Mouse (Mus musculus) left cerebral cortex, postnatal 36 days (tissue): ENCODE measurements around the gene 4933415A04Rik. TPM values are rescaled to one million over a fixed set of nuclear protein-coding genes. Genes with fewer than 3 reads are reported as not detected.
A peak's percentile ranks its signal among the peaks of the same experiment; 100 is the strongest.

Experiments
- DNase-seq, 2 experiments: peaks; one replicate each; pipeline ENCODE4 v3.0.0; 2021 to 2022; ENCODE audit warnings: low spot score in 2 of 2, mixed read lengths in 1 of 2
- intact Hi-C: fragments of 180-260 bp; cut with DNase I; formaldehyde crosslinking; loops from one replicate; pipeline ENCODE4 v1.15.1; 2025
- total RNA-seq, 2 experiments: library from RNA; stranded (reverse); gene quantifications; 2 replicates each; pipeline ENCODE4 v1.2.3; 2021

4933415A04Rik gene
- total RNA-seq, 2 experiments from 2014 or later: 0.76 to 0.84 TPM

DNA sequence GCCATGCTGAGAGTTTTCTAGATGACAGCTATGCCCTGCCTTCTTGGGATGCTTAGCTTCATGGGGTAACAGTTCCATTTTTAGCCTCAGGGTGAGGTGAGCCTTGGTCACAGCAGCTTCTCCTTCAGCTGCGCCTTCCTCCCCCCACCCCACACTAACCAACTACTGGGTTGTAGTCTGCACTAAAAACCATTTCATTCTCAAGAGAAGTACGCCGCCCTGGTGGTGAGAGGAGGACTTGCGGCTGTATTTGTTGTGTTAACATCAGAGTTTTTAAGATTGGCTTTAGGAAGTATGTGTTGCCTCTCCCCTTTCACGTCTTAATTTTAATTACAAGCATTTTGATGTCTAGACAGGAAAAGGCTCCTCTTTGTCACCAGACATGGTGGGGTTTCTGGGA is 18.6 kb upstream of the 4933415A04Rik start:
- intact Hi-C loops: loop anchor here (5.0 kb wide), 1 partner anchor 76 kb away; no protein-coding TSS in a partner anchor
- no peak for DNase-seq

DNA sequence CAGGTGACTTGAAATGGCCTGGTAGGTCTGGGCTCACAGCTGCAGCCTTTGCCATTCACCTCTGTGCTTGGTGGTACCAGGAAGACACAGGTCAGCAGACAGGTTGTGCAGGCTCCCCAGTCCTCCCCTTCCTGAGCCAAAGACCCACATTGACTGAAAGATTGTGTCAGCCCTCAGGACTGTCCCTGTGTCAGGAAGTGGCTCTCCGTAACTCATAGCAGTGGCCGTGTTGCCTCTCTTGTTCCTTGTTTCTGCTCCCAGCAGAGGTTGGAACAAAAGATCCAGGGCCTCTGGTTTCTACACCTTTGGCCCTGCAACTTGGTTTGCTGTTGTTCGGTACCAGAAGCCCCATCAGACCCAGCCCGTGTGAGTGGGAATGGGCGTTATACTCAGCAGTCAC is 17.7 kb upstream of the 4933415A04Rik start:
- intact Hi-C loops: loop anchor here (5.0 kb wide), 1 partner anchor 77 kb away; no protein-coding TSS in a partner anchor
- DNase-seq: no peak

DNA sequence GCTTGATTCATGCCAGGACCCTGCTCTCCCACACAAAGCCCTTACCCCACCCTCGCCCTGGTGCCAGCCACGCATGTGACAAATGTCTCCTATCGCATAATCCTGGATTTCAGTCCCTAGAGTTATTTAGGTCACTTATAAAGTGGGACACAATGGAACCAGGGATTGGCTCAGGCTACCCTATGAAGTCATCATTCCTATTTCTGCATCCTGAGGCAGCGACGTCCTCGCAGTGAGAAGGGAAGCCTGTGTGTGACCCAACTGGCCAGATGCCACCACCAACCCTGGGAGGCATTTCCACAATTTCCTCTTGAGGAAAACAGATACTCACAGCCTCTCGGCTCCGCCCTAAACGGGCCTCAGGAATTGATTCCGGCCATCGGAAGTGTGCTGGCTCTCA is 17.2 kb upstream of the 4933415A04Rik start:
- peak; percentile 29 to 45 for DNase-seq
- intact Hi-C loops: loop anchor here (5.0 kb wide), 1 partner anchor 77 kb away; no protein-coding TSS in a partner anchor

GRCm38 (mm10) chr11:43575061-43575375 is 11.8 kb upstream of the 4933415A04Rik start:
- no peak for DNase-seq
- intact Hi-C loops: no loop called here

DNA sequence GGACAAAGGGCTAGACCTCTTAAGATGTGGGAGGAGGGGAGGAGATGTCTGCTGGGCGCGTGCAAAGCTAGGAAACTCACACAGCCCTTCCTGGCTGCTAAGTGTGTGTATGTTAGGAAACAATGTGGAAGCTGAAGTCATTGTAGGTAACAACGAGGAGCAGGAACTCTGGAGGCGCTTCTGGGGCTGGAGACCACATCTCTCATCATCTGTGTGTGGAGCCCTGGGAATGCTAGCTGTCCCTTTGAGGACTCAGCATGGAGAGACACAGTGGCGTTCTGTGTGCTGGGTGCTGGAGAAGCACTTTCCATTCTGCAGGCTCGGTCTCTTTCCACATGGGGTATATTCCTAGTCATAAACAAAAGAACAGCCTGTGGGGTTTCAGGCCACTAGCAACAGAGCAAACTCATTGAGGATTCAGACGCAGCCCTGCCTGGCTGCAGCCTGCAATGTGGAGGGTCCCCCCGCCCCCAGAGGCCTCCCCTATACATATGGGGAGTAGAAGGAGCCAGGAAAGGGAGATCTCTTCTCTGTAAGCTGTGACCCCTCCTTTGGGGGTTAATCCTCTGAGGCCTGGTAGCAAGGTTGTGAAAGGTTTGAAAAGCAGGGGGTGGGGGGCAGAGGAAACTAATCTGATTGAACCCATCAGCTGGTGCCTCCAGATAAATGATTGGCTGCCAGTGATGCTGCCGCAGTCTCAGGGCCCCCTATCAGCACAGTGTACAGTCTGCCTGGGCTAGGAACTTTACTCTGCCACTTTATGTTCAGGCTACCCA is 11.3 kb upstream of the 4933415A04Rik start:
- intact Hi-C loops: no loop called here
- no peak for DNase-seq

GRCm38 (mm10) chr11:43577713-43578478 is 8.9 kb upstream of the 4933415A04Rik start:
- DNase-seq: no peak
- intact Hi-C loops: no loop called here

DNA sequence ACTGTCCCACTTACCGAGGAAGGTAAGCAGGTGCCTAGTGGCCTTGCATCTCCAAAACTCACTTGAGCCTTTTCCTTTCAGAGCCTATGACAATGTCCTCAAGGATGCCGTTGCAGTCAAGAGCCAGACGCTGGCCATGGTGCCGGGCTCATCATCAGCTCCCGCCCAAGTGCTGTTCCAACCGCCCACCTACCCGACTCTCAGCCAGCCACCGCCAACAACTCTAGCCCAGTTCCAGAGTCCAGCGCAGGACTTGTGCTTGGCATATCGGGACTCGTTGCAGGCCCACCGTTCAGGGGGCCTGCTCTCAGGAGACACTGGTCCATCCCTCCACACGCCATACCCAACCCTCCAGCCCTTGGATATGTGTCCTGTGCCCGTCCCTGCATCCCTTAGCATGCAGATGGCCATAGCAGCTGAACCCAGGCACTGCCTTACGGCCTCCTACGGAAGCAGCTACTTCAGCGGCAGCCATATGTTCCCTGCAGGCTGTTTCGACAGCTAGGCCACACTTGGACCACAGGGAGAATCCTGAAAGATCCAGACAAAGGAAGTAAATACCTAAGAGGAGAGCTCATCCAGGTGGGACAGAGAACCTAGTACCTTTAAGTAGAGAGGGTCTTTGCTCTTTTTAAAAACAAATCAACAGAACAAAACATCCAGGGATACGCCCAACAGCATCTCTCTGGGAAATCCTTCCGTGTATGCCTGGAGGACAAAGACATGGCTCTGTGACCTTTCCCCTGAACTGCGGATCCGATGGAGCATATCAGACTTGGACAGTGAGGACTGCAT is 1.4 kb upstream of the 4933415A04Rik start:
- intact Hi-C loops: loop anchor here (2.0 kb wide), 1 partner anchor 91 kb away; no protein-coding TSS in a partner anchor
- peak in 1 of 2 experiments; percentile 28 for DNase-seq

DNA sequence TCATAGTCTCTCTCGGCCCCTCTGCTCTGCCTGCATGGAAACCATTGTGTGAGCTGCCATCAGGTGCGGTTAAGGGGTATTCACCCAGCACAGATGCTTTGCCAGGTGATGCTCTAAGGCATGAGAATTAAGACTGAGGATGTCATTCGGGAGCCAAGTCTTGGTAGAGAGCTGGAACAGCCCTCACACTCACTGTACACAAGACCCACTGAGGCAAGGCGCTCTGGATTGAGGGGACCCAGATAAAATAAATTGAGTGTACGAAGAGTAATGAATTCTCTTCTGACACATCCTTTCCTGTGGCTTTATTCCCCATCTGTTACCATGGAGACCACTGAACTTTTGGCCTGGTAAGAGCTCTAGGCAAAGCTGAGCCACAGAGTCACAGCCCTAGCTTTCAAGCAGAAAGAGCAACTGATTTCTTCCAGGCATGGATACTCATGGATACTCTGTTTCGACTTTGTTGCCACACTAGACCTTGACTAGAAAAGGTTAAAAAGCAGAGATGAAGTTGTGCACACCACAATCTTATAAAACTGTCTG is 2.8 kb downstream of the 4933415A04Rik start:
- DNase-seq: no peak
- intact Hi-C loops: no loop called here

DNA sequence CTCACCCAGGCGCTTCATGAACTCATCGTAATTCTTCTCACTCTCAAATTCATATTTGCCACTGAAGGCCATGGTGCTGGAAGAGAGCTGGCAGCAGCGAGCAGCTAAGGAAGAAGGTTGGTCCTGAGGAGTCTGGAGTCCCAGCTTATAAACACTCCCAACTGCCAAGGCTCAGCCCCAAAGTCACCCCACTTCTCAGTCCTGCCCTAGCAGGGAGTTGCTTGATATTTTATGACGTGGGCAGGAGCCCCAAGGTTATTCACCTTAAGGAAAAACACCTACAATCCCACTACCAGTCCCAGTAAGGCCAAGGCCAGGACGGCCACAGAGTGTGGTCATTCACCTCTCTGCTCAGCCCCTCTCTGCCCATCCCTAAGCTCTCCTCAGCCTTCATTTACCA is 14.6 kb downstream of the 4933415A04Rik start, which contains the start of gene Fabp6:
Gene Fabp6, minus strand, starts transcription at position 101 of the 400 bp plus-strand sequence.
- intact Hi-C loops: no loop called here
- DNase-seq: no peak

GRCm38 (mm10) chr11:43604207-43604606 is 17.4 kb downstream of the 4933415A04Rik start:
- intact Hi-C loops: no loop called here
- DNase-seq: no peak

GRCm38 (mm10) chr11:43604891-43605290 is 18.1 kb downstream of the 4933415A04Rik start:
- DNase-seq: no peak

GRCm38 (mm10) chr11:43605859-43606258 is 19.0 kb downstream of the 4933415A04Rik start:
- intact Hi-C loops: no loop called here
- DNase-seq: no peak

More at GRCm38 (mm10) chr11:43604891-43605290, 18.1 kb downstream of the 4933415A04Rik start:
- intact Hi-C loops: no loop called here

GRCm38 (mm10) chr11:43608440-43608839 is 21.6 kb downstream of the 4933415A04Rik start:
- DNase-seq: no peak
- intact Hi-C loops: no loop called here

DNA sequence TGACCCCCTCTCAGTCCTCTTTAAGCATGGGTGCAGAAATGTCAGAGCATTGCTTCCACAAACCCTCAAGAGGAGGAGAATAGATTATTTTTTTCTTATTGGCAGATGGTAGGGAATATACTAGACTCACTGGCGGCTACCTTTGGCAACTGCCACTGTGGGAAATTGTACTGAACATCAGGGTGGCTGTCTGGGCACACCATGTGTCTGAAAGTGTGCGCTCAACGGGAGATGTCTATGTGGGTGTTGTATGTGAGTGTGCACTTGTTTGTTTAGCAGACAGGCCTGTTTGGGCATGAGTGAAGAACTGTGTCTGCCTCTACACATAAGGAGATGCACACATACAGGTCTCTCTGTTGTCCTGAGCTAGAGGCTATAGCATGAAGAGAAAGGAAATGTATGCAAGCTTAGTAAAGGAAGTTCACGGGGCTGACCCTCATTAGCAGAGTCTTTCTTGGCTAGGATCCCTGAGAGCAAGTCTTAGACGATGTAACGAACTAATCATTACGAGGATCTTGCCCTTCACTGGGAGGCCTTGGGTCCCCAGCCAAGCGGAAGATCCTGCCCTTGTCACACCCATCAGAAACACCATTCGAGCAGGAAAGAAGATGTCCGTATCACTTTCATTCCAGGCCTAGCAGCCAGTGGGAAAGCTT is 23.3 kb downstream of the 4933415A04Rik start:
- intact Hi-C loops: no loop called here

DNA sequence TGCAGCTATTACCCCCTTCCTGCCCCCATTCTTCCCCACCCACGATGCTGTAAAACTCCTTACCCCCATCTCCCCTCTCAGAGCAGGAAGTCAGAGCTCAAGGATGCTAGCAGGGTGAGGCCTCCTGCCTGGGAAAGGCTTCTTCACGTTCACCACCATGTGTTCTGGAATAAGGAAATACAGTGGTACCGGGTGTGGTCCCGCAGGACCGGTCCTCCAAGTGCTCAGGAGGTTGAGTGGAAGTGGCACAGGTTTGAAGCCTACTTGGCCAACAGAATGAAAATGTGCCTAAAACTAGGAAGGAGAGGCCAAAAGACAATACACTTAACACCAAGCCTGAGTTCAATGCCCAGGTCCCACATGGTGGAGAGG is 23.8 kb downstream of the 4933415A04Rik start:
- intact Hi-C loops: no loop called here
- DNase-seq: no peak

More for the DNA sequence above, 23.3 kb downstream of the 4933415A04Rik start:
- DNase-seq: no peak

DNA sequence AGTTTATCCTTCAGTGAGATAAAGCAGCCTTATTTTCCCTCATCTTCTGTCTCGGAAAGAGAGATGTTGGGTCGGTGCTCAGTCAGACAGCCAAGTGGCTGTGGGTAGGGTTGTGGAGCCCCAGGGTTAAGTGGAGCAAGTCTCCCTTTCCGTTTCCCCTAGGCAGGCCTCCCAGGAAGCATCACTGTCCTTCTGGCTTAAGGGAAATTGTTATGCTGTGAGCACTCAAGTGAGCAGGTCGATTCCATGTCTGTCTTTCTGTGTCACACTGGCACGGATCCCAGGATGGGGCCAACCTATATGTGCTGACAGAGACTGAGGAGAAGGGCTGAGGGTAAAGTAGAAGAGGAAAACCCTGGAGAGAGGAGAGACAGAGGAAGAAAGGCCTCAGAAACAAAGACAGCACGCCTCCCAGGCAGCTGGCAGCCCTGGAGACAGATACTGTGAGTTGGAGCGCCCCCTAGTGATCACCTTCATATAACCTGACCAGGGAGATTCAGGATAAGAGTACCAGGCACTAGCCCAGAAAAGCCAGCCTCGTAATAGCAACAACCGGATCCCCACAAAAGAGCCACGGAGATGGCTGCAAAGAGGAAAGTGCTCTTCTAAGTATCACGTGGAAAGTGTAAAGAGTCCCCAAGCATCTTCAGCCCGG is 26.1 kb downstream of the 4933415A04Rik start:
- DNase-seq: peak; percentile 74 to 78
- intact Hi-C loops: loop anchor here (2.0 kb wide), 1 partner anchor 118 kb away; no protein-coding TSS in a partner anchor

- no peak for DNase-seq
- intact Hi-C loops: no loop called here
These were observed 31.1 kb downstream of the 4933415A04Rik start for GRCm38 (mm10) chr11:43617924-43618323.

- DNase-seq: no peak
- intact Hi-C loops: no loop called here
These were observed 31.6 kb downstream of the 4933415A04Rik start for GRCm38 (mm10) chr11:43618403-43618802.

DNA sequence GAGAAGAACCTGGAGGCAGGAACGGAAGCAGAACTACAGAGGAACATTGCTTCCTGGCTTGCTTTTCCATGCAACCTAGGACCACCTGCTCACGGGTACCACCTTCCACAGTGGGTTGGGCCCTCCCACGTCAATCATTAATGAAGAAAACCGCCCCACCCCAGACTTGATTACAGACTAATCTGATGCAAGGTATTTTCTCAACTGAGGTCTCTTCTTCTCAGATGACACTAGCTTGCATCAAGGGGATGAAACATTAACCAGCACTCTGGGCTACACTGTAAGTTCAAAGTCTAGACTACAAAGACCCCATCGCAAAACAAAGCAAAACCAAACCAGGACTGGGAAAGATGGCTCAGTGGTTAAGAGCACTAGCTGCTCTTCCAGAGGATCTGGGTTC is 34.9 kb downstream of the 4933415A04Rik start:
- no peak for DNase-seq
- intact Hi-C loops: no loop called here
